ENCODE assay signal across 19 mouse cellular contexts in genomic region chr19:33102783-33103139, GRCm38 (mm10).
DNase-seq lines count a peak whose midpoint lies in the region; ATAC-seq and TF ChIP-seq lines count a peak whose summit lies in the region.
"Had no signal": no experiment of that assay in that cellular context is flagged by ENCODE, and none has a peak within 500 bp of the region (broad histone marks: within the 10 kb centered on the region; RNA-seq: fewer than 3 reads in every experiment).

No protein-coding gene starts in this region.

- TF ChIP-seq POLR2A in lung, adult 2 months (IDR thresholded peaks at IDR 0.05; ENCODE audit: borderline replicate concordance, extremely low read depth, low read depth, low read length) = no peak
- TF ChIP-seq POLR2A in brain, embryonic 14.5 days (IDR thresholded peaks at IDR 0.05; ENCODE audit: borderline replicate concordance, extremely low read depth, insufficient read depth, insufficient read length, poor library complexity, severe bottlenecking) = no peak

- no peaks in the 10 kb centered on the region for H3K27me3 ChIP-seq in hindbrain, embryonic 15.5 days
- H3K27me3 ChIP-seq in hindbrain, embryonic 10.5 days (ENCODE audit: insufficient read depth, poor library complexity, severe bottlenecking) = peaks cover 24% of the 10 kb centered on the region
- no peaks in the 10 kb centered on the region for H3K27me3 ChIP-seq in lung, embryonic 16.5 days (ENCODE audit: control insufficient read depth, insufficient read depth, low read depth, low read length)
- H3K27me3 ChIP-seq: embryonic facial prominence, embryonic 12.5 days; hindbrain, embryonic 13.5 days; liver, embryonic 13.5 days; neural tube, embryonic 12.5 days had no signal

- WGBS in hindbrain, embryonic 15.5 days = 76% methylated on average over 7 of the region's 7 CpGs
- WGBS in hindbrain, embryonic 10.5 days = 86% methylated on average over 7 of the region's 7 CpGs
- WGBS in lung, embryonic 16.5 days = 45% methylated on average over 7 of the region's 7 CpGs
- whole genome bisulfite sequencing in lung, adult 2 months = 63% methylated on average over 7 of the region's 7 CpGs

- no peak for DNase-seq in hindbrain, embryonic 10.5 days (ENCODE audit: low spot score)
- DNase-seq in lung, adult 2 months = no peak
- DNase-seq in brain, embryonic 14.5 days (ENCODE audit: low read depth) = peak; percentile 22
- peak; percentile 23 to 56 for DNase-seq in lung, postnatal 4 days
- no peak for DNase-seq in left cerebral cortex, adult 8-10 months (ENCODE audit: low spot score in 2 of 2)
- DNase-seq: cerebellum, adult 8-10 months; gastrocnemius, postnatal 36 days; heart, postnatal 10 days; kidney, adult 18-20 months; kidney, postnatal 14 days; liver, embryonic 13.5 days had no signal

- no peak for TF ChIP-seq CTCF in lung, adult 2 months (IDR thresholded peaks at IDR 0.05; ENCODE audit: insufficient read depth, low read length)
- TF ChIP-seq CTCF in brain, embryonic 14.5 days (IDR thresholded peaks at IDR 0.05; ENCODE audit: borderline replicate concordance, extremely low read depth, insufficient read depth, insufficient read length) = no peak

- H3K4me2 ChIP-seq in hindbrain, embryonic 15.5 days = no peak overlapping the region
- no peak overlapping the region for H3K4me2 ChIP-seq in lung, embryonic 16.5 days (ENCODE audit: low read depth, low read length)
- H3K4me2 ChIP-seq: embryonic facial prominence, embryonic 12.5 days; hindbrain, embryonic 13.5 days; neural tube, embryonic 12.5 days had no signal

- H3K9me3 ChIP-seq in hindbrain, embryonic 15.5 days = no peaks in the 10 kb centered on the region
- H3K9me3 ChIP-seq in hindbrain, embryonic 10.5 days = no peaks in the 10 kb centered on the region
- no peaks in the 10 kb centered on the region for H3K9me3 ChIP-seq in lung, embryonic 16.5 days (ENCODE audit: control insufficient read depth, low read length)
- H3K9me3 ChIP-seq: embryonic facial prominence, embryonic 12.5 days; heart, embryonic 10.5 days; hindbrain, embryonic 13.5 days; liver, embryonic 13.5 days; neural tube, embryonic 12.5 days had no signal

- no peak for ATAC-seq in hindbrain, embryonic 15.5 days (ENCODE audit: low FRiP score, low read depth)
- peak; percentile 78 for ATAC-seq in lung, embryonic 16.5 days (ENCODE audit: low read depth)
- ATAC-seq: forebrain, embryonic 14.5 days had no signal

- peaks cover 12% of the 10 kb centered on the region; the same call in 1 of the 2 replicates for H3K4me1 ChIP-seq in hindbrain, embryonic 15.5 days (replicated peaks)
- peaks cover 50% of the 10 kb centered on the region for H3K4me1 ChIP-seq in hindbrain, embryonic 10.5 days (replicated peaks)
- H3K4me1 ChIP-seq in lung, embryonic 16.5 days (replicated peaks; ENCODE audit: control insufficient read depth, insufficient read depth, low read length) = peaks cover 11% of the 10 kb centered on the region
- no peaks in the 10 kb centered on the region; the same call in 1 of the 2 replicates for H3K4me1 ChIP-seq in lung, adult 2 months (ENCODE audit: control insufficient read depth, insufficient read depth, low read length)

- peak overlapping the region; percentile 12 for H3K27ac ChIP-seq in hindbrain, embryonic 15.5 days (replicated peaks)
- no peak overlapping the region for H3K27ac ChIP-seq in hindbrain, embryonic 10.5 days
- no peak overlapping the region; the same call in 1 of the 2 replicates for H3K27ac ChIP-seq in lung, embryonic 16.5 days (ENCODE audit: low read length)
- H3K27ac ChIP-seq: embryonic facial prominence, embryonic 12.5 days; heart, embryonic 10.5 days; neural tube, embryonic 12.5 days had no signal

- no peaks in the 10 kb centered on the region for H3K36me3 ChIP-seq in hindbrain, embryonic 15.5 days
- no peaks in the 10 kb centered on the region for H3K36me3 ChIP-seq in hindbrain, embryonic 10.5 days
- H3K36me3 ChIP-seq in lung, embryonic 16.5 days (ENCODE audit: control insufficient read depth, insufficient read depth, low read length) = no peaks in the 10 kb centered on the region
- H3K36me3 ChIP-seq: embryonic facial prominence, embryonic 12.5 days; heart, embryonic 10.5 days; hindbrain, embryonic 13.5 days; liver, embryonic 13.5 days; neural tube, embryonic 12.5 days had no signal

- H3K4me3 ChIP-seq in hindbrain, embryonic 15.5 days = no peak overlapping the region
- H3K4me3 ChIP-seq in hindbrain, embryonic 10.5 days = no peak overlapping the region
- H3K4me3 ChIP-seq in lung, embryonic 16.5 days (ENCODE audit: low read length) = no peak overlapping the region
- no peak overlapping the region for H3K4me3 ChIP-seq in lung, adult 2 months (replicated peaks; ENCODE audit: extremely low read depth, low read depth, low read length)
- H3K4me3 ChIP-seq: embryonic facial prominence, embryonic 12.5 days; erythroblast, embryonic 14.5 days; heart, embryonic 10.5 days; hindbrain, embryonic 13.5 days; liver, embryonic 13.5 days; neural tube, embryonic 12.5 days had no signal

- H3K9ac ChIP-seq in hindbrain, embryonic 15.5 days = no peak overlapping the region
- no peak overlapping the region for H3K9ac ChIP-seq in lung, embryonic 16.5 days (ENCODE audit: low read length)
- H3K9ac ChIP-seq: embryonic facial prominence, embryonic 12.5 days; hindbrain, embryonic 13.5 days; liver, embryonic 13.5 days; neural tube, embryonic 12.5 days had no signal

Comparison
In these comparisons a context has a peak if more than half of its experiments do, and no peak if none do; other contexts are left out.
1. DNase-seq: peak in brain, embryonic 14.5 days (single experiment) and lung, postnatal 4 days (2 of 2); none in hindbrain, embryonic 10.5 days (single experiment), lung, adult 2 months (single experiment) and left cerebral cortex, adult 8-10 months (0 of 2).